Mouse (Mus musculus) liver, embryonic 15.5 days (tissue): ENCODE results near the gene Trove2. TPM values are rescaled to one million over a fixed set of nuclear protein-coding genes. Genes with fewer than 3 reads are reported as not detected.

Experiments
- ATAC-seq: fragments of 200-750 bp; cut with Nextera tagmentation; 2 replicates; pipeline ENCODE4 v1.8.0; 2017; ENCODE audit warnings: moderate number of reproducible peaks, mild to moderate bottlenecking, moderate library complexity; ENCODE audit not compliant: insufficient read depth
- H3K27ac ChIP-seq: fragments of 300-500 bp; sonication (generic); replicated peaks from 2 replicates; pipeline ENCODE4 v1.5.1; 2015; ENCODE audit warnings: mild to moderate bottlenecking, inconsistent platforms
- H3K27me3 ChIP-seq: fragments of 300-500 bp; sonication (generic); 2 replicates; pipeline ENCODE4 v1.6.1; 2015; ENCODE audit warnings: mild to moderate bottlenecking, inconsistent platforms
- H3K36me3 ChIP-seq: fragments of 300-500 bp; sonication (generic); replicated peaks from 2 replicates; pipeline ENCODE4 v1.6.1; 2015; ENCODE audit warnings: moderate library complexity, mild to moderate bottlenecking, inconsistent platforms
- H3K4me1 ChIP-seq: fragments of 300-500 bp; sonication (generic); replicated peaks from 2 replicates; pipeline ENCODE4 v1.6.1; 2015; ENCODE audit warnings: inconsistent platforms
- H3K4me2 ChIP-seq: fragments of 300-500 bp; sonication (generic); 2 replicates; pipeline ENCODE4 v1.6.1; 2015; ENCODE audit warnings: moderate library complexity, mild to moderate bottlenecking, inconsistent platforms
- H3K4me3 ChIP-seq: fragments of 300-500 bp; sonication (generic); replicated peaks from 2 replicates; pipeline ENCODE4 v1.5.1; 2015; ENCODE audit warnings: mild to moderate bottlenecking, inconsistent platforms
- H3K9ac ChIP-seq: fragments of 300-500 bp; sonication (generic); 2 replicates; pipeline ENCODE4 v1.6.1; 2015; ENCODE audit warnings: moderate library complexity, mild to moderate bottlenecking, inconsistent platforms
- H3K9me3 ChIP-seq: fragments of 300-500 bp; sonication (generic); replicated peaks from 2 replicates; pipeline ENCODE4 v1.6.1; 2016; ENCODE audit warnings: inconsistent platforms
- WGBS: fragments of 180-500 bp; shearing (Covaris S2); methylation state at CpG from one replicate; pipeline ENCODE4 v1.1.7; 2015; ENCODE audit warnings: mixed read lengths; ENCODE audit not compliant: insufficient replicate concordance; 5-methylcytosine and 5-hydroxymethylcytosine counted together
- polyA plus RNA-seq: library from polyadenylated mRNA; unstranded; fragments of >200 nt; fragmentation: Nextera tagmentation; extraction: Ambion mirVana; gene quantifications from 2 replicates; pipeline ENCODE4 v1.2.1, GENCODE M21; 2015

Trove2 gene
- polyA plus RNA-seq, 1 experiment from 2014 or later: 1.5 TPM

GRCm38 (mm10) chr1:143702141-143702740 is 74.6 kb downstream of the Trove2 start:
- Histone ChIP-seq H3K36me3 (peaks cover 7% of the 10 kb centered on the region), H3K4me1 (peaks cover 21% of the 10 kb centered on the region), H3K4me2 (peak overlapping the region; percentile 93), H3K27me3 (no peaks in the 10 kb centered on the region), H3K9ac (peak overlapping the region; percentile 90), H3K4me3 (peak overlapping the region; percentile 92), H3K27ac (peak overlapping the region; percentile 94), H3K9me3 (no peaks in the 10 kb centered on the region)
- WGBS: 1% methylated on average over 47 of the region's 48 CpGs
- ATAC-seq: peak; percentile 57

- Histone ChIP-seq H3K4me2 (peak overlapping the region; percentile 93), H3K9me3 (no peaks in the 10 kb centered on the region), H3K27me3 (no peaks in the 10 kb centered on the region), H3K4me1 (peaks cover 21% of the 10 kb centered on the region), H3K27ac (peak overlapping the region; percentile 94), H3K36me3 (peaks cover 11% of the 10 kb centered on the region), H3K4me3 (peak overlapping the region; percentile 92), H3K9ac (peak overlapping the region; percentile 90)
- no peak for ATAC-seq
- under 1% methylated on average over 13 of the region's 13 CpGs for WGBS
These were observed 75.1 kb downstream of the Trove2 start for GRCm38 (mm10) chr1:143701736-143702135.

Other genes starting within 250 kb of the Trove2 start
- gene B3galt2, start 136.4 kb downstream of the Trove2 start, polyA plus RNA-seq: 0.07 and 0.08 TPM in 2 replicates
- gene Cdc73, start 74.2 kb downstream of the Trove2 start, polyA plus RNA-seq: 12.7 and 13.4 TPM in 2 replicates
- gene Glrx2, start 60.7 kb downstream of the Trove2 start, polyA plus RNA-seq: 41.4 and 51.2 TPM in 2 replicates
- gene Uchl5, start 204 bp upstream of the Trove2 start, polyA plus RNA-seq: 66.6 and 68.9 TPM in 2 replicates
- 9.4 and 12.0 TPM in 2 replicates for gene Rgs2, start 227.1 kb upstream of the Trove2 start, polyA plus RNA-seq